Mouse (Mus musculus) frontal cortex, postnatal 25 days (tissue): Measurements from ENCODE around the gene Dtx2.
"Not testable (repeated sequence)": the region's sequence is repeated elsewhere in the genome, so short reads cannot be mapped to it uniquely, and the experiment has no call there.

Experiments
- DNase-seq, 2 experiments: peaks; one replicate each; pipeline ENCODE4 v3.0.0; 2022; ENCODE audit warnings: low spot score in 2 of 2

Gene Dtx2

DNA sequence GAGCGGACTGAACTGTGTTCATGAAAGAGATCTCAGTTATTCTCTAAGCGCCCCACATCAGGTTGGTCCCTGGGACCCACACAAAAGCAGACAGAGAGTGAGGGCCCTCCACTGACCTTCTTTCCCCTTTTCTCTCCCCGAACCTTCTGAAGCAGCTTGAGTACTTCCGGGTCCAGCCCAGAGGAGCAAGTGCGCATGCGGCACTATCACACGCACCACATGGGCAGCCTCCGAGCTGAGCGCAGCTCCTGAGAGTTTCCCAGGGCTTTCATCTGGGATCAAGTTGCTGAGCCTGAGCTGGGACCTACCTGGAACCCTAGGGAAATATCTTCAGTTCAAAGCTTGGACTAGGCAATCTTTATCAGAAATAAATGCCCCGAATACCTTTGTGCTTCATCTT lies 69.3 kb downstream of the Dtx2 start:
- no peak for DNase-seq

DNA sequence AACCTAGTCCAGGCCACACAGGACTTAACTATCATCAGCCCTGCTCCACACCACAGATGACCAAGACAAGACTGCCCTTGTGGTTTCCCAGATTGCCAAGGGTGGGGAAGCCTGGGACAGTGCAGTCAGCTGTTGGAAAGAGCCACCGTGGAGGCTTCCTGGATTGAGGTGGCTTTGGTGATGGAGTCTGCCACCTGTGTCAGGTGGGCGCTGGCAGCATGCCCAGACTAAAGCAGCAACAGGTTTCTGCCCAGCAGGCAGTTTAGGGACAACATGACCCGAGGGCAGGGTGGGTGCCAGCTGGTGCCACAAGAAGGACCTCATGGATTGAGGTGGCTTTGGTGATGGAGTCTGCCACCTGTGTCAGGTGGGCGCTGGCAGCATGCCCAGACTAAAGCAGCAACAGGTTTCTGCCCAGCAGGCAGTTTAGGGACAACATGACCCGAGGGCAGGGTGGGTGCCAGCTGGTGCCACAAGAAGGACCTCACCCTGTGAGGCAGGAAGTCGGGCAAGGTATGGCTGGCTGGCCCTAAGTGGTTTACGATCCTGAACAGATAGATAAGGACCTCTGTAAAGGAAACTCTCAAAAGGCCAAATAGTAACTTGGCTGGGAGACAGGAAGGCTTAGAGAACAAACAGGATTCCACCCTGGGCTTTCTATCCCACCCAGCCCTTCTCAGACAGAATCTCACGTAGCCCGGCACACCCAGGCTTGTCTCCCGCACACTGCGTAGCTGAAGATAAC lies 72.0 kb downstream of the Dtx2 start:
- DNase-seq: not testable (repeated sequence)

DNA sequence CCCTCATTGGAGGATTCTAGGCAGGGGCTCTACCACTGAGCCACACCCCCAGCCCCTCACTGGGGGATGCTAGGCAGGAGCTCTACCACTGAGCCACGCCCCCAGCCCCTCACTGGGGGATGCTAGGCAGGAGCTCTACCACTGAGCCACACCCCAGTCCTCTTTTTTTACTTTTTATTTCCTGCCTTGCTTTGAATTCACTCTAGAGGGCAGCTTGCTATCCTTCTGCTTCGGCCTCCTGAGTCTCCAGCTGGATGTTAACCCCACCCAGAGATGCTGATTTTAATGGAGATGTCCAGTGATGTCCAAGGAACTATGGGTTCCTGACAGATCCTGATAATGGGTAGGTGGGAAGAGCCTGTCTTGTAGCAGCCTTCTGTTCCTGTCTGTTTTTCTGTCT lies 74.8 kb downstream of the Dtx2 start:
- no peak for DNase-seq

DNA sequence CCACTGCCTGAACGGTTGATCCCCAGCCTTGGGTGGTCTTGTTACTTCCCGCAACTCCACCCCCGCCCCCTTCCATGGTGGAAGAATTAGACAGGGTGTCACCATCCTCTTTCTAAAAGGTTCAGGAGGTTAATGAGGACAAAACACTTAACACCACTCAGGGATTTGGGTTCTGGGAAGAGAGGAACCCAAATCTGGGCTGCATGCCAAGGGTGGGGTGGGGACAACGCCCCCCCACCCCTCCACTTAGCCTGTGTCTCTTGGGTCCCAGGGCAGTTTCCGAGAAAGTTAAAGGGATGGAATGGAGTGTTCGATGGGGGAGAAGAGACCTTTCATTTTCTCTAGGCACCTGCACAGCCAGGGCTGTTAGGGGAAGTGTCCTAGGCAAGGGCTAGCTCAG lies 78.5 kb downstream of the Dtx2 start:
- DNase-seq: no peak

DNA sequence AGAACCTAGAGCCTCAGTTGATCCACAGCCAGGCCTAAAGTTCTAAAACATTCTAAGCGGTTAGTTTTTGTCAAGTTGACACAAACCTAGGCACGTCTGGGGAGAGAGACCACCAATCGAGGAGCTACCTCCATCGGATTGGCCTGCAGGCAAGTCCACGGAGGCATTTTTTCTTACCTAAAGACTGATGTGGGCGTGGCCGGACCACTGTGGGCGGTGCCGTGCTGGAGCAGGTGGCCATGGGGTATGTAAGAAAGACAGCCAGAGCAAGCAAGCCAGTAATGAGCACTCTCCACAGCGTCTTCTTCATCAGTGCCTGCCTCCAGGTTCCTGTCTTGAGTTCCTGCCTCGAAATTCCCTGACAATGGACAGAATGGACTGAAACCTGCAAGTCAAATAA lies 78.9 kb downstream of the Dtx2 start:
- no peak for DNase-seq

DNA sequence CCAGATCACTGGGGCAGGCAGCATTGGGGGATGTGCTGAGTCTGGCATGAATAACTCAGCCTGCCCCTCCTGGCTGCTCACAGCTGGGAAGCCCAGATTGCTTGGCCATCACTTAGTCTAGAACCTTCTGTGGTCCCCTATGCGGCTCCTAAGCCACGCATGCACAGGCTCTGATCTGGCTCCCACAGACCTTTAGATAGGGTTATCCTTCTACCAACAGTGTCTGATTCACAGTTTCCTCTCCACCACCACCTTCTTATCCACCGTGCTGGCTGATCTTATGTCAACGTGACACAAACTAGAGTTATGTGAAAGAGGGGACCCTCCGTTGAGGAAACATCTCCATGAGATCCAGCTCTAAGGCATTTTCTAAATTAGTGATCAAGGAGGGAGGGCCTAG lies 80.5 kb downstream of the Dtx2 start:
- DNase-seq: no peak

DNA sequence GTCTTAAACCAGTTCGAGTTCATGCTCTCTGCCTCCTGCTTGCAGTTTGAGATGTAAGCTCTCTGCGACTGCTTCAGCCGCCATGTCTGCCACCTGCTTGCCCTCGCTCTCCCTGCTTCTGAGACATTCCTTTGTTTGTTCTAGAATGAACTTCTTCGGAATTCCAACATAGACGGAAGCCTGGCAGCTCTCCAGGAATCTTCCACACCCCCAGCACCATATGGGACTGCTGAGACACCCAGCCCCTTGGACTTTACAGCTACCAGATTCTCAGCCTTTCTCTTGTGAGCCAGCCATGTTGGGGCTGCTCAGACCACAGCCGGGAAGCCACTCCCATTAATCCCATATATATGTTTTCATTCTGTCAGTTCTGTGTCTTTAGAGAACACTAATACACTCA lies 81.7 kb downstream of the Dtx2 start:
- no peak for DNase-seq

DNA sequence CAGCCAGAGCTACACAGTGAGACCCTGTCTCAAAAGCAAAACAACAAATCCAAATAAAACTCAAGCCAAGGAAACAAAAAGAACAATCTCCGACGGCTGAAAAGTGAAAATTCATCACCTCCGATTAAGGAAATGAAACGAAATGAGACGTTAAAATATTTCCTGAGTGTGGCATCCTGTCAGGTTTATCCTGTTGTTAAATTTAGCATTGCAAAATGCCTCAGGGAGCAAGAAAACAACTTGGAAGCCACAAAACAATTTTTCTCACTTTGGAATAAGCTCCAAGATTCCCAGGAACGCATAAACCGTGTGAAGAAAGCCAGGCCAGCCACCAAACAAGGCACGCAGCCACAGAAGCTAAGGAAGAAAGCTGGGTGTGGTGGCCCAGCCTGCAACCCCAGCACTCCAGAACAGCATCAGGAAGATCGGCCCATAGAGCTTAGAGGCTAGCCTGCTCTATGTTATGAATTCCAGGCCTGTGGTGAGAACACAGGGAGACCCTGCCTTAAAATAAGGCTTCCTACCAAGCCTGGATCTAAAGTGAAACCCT lies 82.5 kb downstream of the Dtx2 start:
- DNase-seq: no peak

DNA sequence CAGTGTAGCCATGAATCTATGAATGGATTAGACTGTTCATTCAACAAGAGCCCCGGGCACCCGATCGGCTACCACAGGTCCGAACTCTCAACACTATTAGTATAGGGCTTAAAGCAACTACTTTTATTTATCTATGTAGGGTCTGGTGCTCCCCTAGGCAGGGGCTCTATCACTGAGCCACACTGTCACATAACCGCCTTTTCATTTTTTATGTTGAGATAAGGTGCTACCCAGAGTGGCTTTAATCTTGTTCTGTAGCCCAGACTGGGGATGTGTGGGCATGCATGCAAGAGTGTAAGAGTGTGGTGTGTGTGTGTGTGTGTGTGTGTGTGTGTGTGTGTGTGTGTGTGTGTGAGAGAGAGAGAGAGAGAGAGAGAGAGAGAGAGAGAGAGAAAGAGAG lies 83.5 kb downstream of the Dtx2 start:
- DNase-seq: no peak

DNA sequence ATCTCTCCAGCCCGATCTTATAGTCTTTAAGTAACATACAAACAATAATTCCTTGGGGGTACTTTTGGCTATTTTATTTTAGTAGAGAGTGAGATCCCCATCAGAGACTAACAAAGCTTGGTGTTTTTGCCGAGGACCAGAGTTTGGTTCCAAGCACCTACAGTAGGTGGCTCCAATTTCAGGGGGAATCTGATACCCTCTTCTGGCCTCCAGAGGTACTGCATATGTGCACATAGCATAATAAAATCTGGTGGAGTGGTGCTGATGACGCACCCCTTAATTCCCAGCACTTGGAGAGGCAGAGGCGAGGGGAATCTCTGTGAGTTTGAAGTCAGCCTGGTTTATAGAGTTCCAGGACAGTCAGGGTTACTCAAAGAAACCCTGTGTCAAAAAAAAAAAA lies 87.7 kb downstream of the Dtx2 start:
- no peak for DNase-seq
